Mouse (Mus musculus) embryonic facial prominence, embryonic 14.5 days (tissue): Measurements from ENCODE around the gene Nlrp14. TPM values are rescaled to one million over a fixed set of nuclear protein-coding genes. Genes with fewer than 3 reads are reported as not detected.

Experiments used
- ATAC-seq: fragments of 200-750 bp; cut with Nextera tagmentation; 2 replicates; pipeline ENCODE4 v1.8.0; 2017; ENCODE audit warnings: low read depth, moderate number of reproducible peaks, moderate TSS enrichment
- DNase-seq: peaks from one replicate; pipeline ENCODE4 v3.0.0-alpha.2; 2015; ENCODE audit warnings: low spot score
- H3K27ac ChIP-seq: fragments of 300-500 bp; sonication (generic); replicated peaks from 2 replicates; pipeline ENCODE4 v1.5.1; 2014; ENCODE audit warnings: low read depth, mild to moderate bottlenecking, low read length, moderate library complexity
- H3K27me3 ChIP-seq: fragments of 300-500 bp; sonication (generic); replicated peaks from 2 replicates; pipeline ENCODE4 v1.6.1; 2014; ENCODE audit warnings: low read length; ENCODE audit not compliant: control insufficient read depth, insufficient read depth
- H3K36me3 ChIP-seq: fragments of 300-500 bp; sonication (generic); 2 replicates; pipeline ENCODE4 v1.6.1; 2014; ENCODE audit warnings: low read length, mixed read lengths; ENCODE audit not compliant: control insufficient read depth, insufficient read depth
- H3K4me1 ChIP-seq: fragments of 300-500 bp; sonication (generic); 2 replicates; pipeline ENCODE4 v1.6.1; 2014; ENCODE audit warnings: antibody characterized with exemption, low read length; ENCODE audit not compliant: control insufficient read depth, insufficient read depth
- H3K4me2 ChIP-seq: fragments of 300-500 bp; sonication (generic); 2 replicates; pipeline ENCODE4 v1.6.1; 2014; ENCODE audit warnings: low read depth, mild to moderate bottlenecking, low read length, moderate library complexity, mixed read lengths
- H3K4me3 ChIP-seq: fragments of 300-500 bp; sonication (generic); 2 replicates; pipeline ENCODE4 v1.5.1; 2014; ENCODE audit warnings: low read depth, mild to moderate bottlenecking, low read length
- H3K9ac ChIP-seq: fragments of 300-500 bp; sonication (generic); 2 replicates; pipeline ENCODE4 v1.6.1; 2014; ENCODE audit warnings: low read depth, mild to moderate bottlenecking, low read length, moderate library complexity, mixed read lengths
- H3K9me3 ChIP-seq: fragments of 300-500 bp; sonication (generic); 2 replicates; pipeline ENCODE4 v1.6.1; 2016; ENCODE audit warnings: low read length; ENCODE audit not compliant: control insufficient read depth
- WGBS: fragments of 180-500 bp; shearing (Covaris S2); extraction: QIAGEN DNeasy Blood & Tissue Kit; methylation state at CpG from one replicate; pipeline ENCODE4 v1.1.7; 2014; 5-methylcytosine and 5-hydroxymethylcytosine counted together
- polyA plus RNA-seq: library from polyadenylated mRNA; unstranded; fragments of >200 nt; fragmentation: Nextera tagmentation; extraction: Ambion mirVana; gene quantifications from 2 replicates; pipeline ENCODE4 v1.2.1, GENCODE M21; 2014

Gene Nlrp14
- polyA plus RNA-seq, 1 experiment from 2014 or later = not detected

- Histone ChIP-seq H3K27ac (no peak overlapping the region), H3K4me1 (no peaks in the 10 kb centered on the region), H3K4me3 (no peak overlapping the region), H3K27me3 (peaks cover 4% of the 10 kb centered on the region), H3K4me2 (no peak overlapping the region), H3K36me3 (no peaks in the 10 kb centered on the region), H3K9me3 (0 out of 2 replicates have a peak, but pooled peaks cover 4% of the 10 kb centered on the region), H3K9ac (no peak overlapping the region)
- no peak for DNase-seq
- ATAC-seq = no peak
- WGBS = 80% methylated on average over 2 of the region's 2 CpGs
Measured at GRCm38 (mm10) chr7:107216845-107217244, 50.1 kb downstream of the Nlrp14 start.

- no peaks in the 10 kb centered on the region for H3K27me3 ChIP-seq
- ATAC-seq = no peak
- no peaks in the 10 kb centered on the region for H3K36me3 ChIP-seq
- no peak overlapping the region for H3K9ac ChIP-seq
- DNase-seq = no peak
- no peak overlapping the region for H3K27ac ChIP-seq
- no peak overlapping the region for H3K4me3 ChIP-seq
- no peak overlapping the region for H3K4me2 ChIP-seq
- 34% methylated on average over 3 of the region's 3 CpGs for WGBS
- H3K4me1 ChIP-seq = no peaks in the 10 kb centered on the region
- H3K9me3 ChIP-seq = no peaks in the 10 kb centered on the region
Measured at GRCm38 (mm10) chr7:107236854-107237253, 70.1 kb downstream of the Nlrp14 start.

GRCm38 (mm10) chr7:107237498-107237897 is 70.7 kb downstream of the Nlrp14 start:
- H3K27me3 ChIP-seq = no peaks in the 10 kb centered on the region
- no peaks in the 10 kb centered on the region for H3K36me3 ChIP-seq
- H3K4me2 ChIP-seq = no peak overlapping the region
- H3K4me1 ChIP-seq = no peaks in the 10 kb centered on the region
- ATAC-seq (no peak), DNase-seq (no peak)
- no peaks in the 10 kb centered on the region for H3K9me3 ChIP-seq
- no peak overlapping the region for H3K27ac ChIP-seq
- no peak overlapping the region for H3K4me3 ChIP-seq
- no peak overlapping the region for H3K9ac ChIP-seq
- 70% methylated on average over 3 of the region's 3 CpGs for WGBS

- no peak overlapping the region for H3K4me2 ChIP-seq
- ATAC-seq = no peak
- no peaks in the 10 kb centered on the region for H3K4me1 ChIP-seq
Measured at GRCm38 (mm10) chr7:107241371-107241883, 74.6 kb downstream of the Nlrp14 start.

More at GRCm38 (mm10) chr7:107241371-107241883, 74.6 kb downstream of the Nlrp14 start:
- no peaks in the 10 kb centered on the region for H3K9me3 ChIP-seq
- no peak for DNase-seq
- no peak overlapping the region for H3K9ac ChIP-seq
- H3K27me3 ChIP-seq = no peaks in the 10 kb centered on the region
- no peak overlapping the region for H3K4me3 ChIP-seq
- H3K27ac ChIP-seq = no peak overlapping the region
- no peaks in the 10 kb centered on the region for H3K36me3 ChIP-seq
- WGBS = 90% methylated on average over 5 of the region's 5 CpGs

Other genes starting within 250 kb of the Nlrp14 start
- gene Olfr709-ps1, start 234.8 kb upstream of the Nlrp14 start, polyA plus RNA-seq = not detected in 2 replicates
- gene Olfr710, start 218.7 kb upstream of the Nlrp14 start, polyA plus RNA-seq = not detected in 2 replicates
- gene Olfr6, start 203.1 kb upstream of the Nlrp14 start, polyA plus RNA-seq = 0.04 TPM in 1 of 2 replicates, not detected in the other
- gene Olfr711, start 191.5 kb upstream of the Nlrp14 start, polyA plus RNA-seq = not detected in 2 replicates
- not detected in 2 replicates for gene Olfr2, start 160.9 kb upstream of the Nlrp14 start, polyA plus RNA-seq
- gene Olfr713, start 135.8 kb upstream of the Nlrp14 start, polyA plus RNA-seq = not detected in 2 replicates
- not detected in 2 replicates for gene Olfr714, start 96.0 kb upstream of the Nlrp14 start, polyA plus RNA-seq
- gene Olfr17, start 73.8 kb upstream of the Nlrp14 start, polyA plus RNA-seq = 0.18 TPM in 1 of 2 replicates, not detected in the other
- not detected in 2 replicates for gene Olfr715b, start 56.6 kb upstream of the Nlrp14 start, polyA plus RNA-seq
- gene Olfr715, start 35.9 kb upstream of the Nlrp14 start, polyA plus RNA-seq = 0.10 TPM in 1 of 2 replicates, not detected in the other
- gene Olfr716, start 28.7 kb upstream of the Nlrp14 start, polyA plus RNA-seq = 0.12 TPM in 1 of 2 replicates, not detected in the other
- gene Rbmxl2, start 42.5 kb downstream of the Nlrp14 start, polyA plus RNA-seq = not detected in 2 replicates
- 4.8 and 6.4 TPM in 2 replicates for gene Syt9, start 203.7 kb downstream of the Nlrp14 start, polyA plus RNA-seq